Mouse (Mus musculus): Measurements from ENCODE around the gene Cd38.

DNA sequence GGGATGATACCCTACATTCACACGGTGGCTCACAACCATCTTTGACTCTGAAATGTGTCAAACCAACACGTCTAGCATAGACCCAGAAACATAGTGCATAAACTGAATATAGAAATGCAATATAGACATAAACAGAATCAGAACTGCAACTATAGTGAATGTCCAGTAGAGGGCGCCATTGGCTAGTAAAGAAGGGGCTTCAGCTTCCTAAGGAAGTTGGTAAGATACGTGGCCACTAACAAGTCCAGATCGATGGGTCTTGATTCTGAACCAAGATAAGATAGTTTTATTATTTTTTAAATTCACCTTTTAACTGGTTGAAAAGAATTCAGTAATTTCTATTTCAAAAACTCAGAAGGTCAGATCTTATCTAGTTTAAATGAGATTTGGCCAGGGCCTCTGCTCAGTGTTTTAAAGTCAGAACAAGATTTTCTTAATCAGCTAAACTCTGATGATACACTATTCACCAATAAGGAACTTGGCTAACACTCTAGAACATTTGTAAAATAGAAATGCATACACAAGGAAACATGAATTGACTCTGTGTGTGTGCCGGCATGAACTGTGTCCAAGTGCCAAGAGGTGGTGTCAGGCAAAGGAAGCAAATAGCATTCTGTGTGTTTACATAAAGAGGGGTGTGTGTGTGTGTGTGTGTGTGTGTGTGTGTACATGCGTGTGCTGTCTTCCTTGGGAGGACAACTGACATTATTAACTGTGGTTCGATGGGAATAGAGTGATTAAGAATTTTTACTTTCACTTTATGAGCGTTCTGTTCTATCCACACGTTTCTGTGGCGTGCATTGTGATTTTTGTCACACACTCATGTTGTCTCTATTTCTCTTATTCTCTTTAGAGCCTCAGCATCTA is 27.0 kb upstream of the Cd38 start:
- TF ChIP-seq CTCF (IDR thresholded peaks at IDR 0.05) (peak; percentile 94), EP300 (IDR thresholded peaks at IDR 0.05) (no peak; the same call in 1 of the 2 replicates)

Data from lung, postnatal 0 days (tissue).